Mouse (Mus musculus): ENCODE measurements around the gene Glipr1l3. TPM values are rescaled to one million over a fixed set of nuclear protein-coding genes. Genes with fewer than 3 reads are reported as not detected.
"Not testable (repeated sequence)": the region's sequence is repeated elsewhere in the genome, so short reads cannot be mapped to it uniquely, and the experiment has no call there.

Glipr1l3 gene
- total RNA-seq (2014; fragmentation: Nextera tagmentation) (not detected in 2 replicates), total RNA-seq (2017) (not detected in 2 replicates)

GRCm38 (mm10) chr10:112159882-112160560 lies at the start of gene Glipr1l3:
Gene Glipr1l3 (minus strand): TSS chr10:112160327.
- ATAC-seq (replicated peaks; ENCODE audit: poor library complexity, severe bottlenecking) = peak; percentile 99

- ATAC-seq (replicated peaks; ENCODE audit: poor library complexity, severe bottlenecking) = no peak
Measured at GRCm38 (mm10) chr10:112203463-112203862, 43.3 kb upstream of the Glipr1l3 start.

GRCm38 (mm10) chr10:112193919-112194318 lies 33.8 kb upstream of the Glipr1l3 start:
- ATAC-seq (replicated peaks; ENCODE audit: poor library complexity, severe bottlenecking) = not testable (repeated sequence)

- not testable (repeated sequence) for ATAC-seq (replicated peaks; ENCODE audit: poor library complexity, severe bottlenecking)
Measured at GRCm38 (mm10) chr10:112177027-112177426, 16.9 kb upstream of the Glipr1l3 start.

GRCm38 (mm10) chr10:112163168-112163766 lies 3.1 kb upstream of the Glipr1l3 start, which contains the start of gene Caps2:
Gene Caps2 (plus strand): TSS chr10:112163621.
- ATAC-seq (replicated peaks; ENCODE audit: poor library complexity, severe bottlenecking) = peak; percentile 61

- ATAC-seq (replicated peaks; ENCODE audit: poor library complexity, severe bottlenecking) = peak; percentile 97
Measured at GRCm38 (mm10) chr10:112139834-112140233, 20.3 kb downstream of the Glipr1l3 start.

- ATAC-seq (replicated peaks; ENCODE audit: poor library complexity, severe bottlenecking) = peak; percentile 31; the same call in 1 of the 2 replicates
Measured at GRCm38 (mm10) chr10:112138871-112139430, 21.2 kb downstream of the Glipr1l3 start.

GRCm38 (mm10) chr10:112138050-112138870 lies 21.9 kb downstream of the Glipr1l3 start:
- ATAC-seq (replicated peaks; ENCODE audit: poor library complexity, severe bottlenecking) = peak; percentile 75

- ATAC-seq (replicated peaks; ENCODE audit: poor library complexity, severe bottlenecking) = no peak
Measured at GRCm38 (mm10) chr10:112132194-112132593, 27.9 kb downstream of the Glipr1l3 start.

GRCm38 (mm10) chr10:112127682-112128230 lies 32.4 kb downstream of the Glipr1l3 start:
- not testable (repeated sequence) for ATAC-seq (replicated peaks; ENCODE audit: poor library complexity, severe bottlenecking)

GRCm38 (mm10) chr10:112125090-112125489 lies 35.0 kb downstream of the Glipr1l3 start:
- ATAC-seq (replicated peaks; ENCODE audit: poor library complexity, severe bottlenecking) = not testable (repeated sequence)

- ATAC-seq (replicated peaks; ENCODE audit: poor library complexity, severe bottlenecking) = 0 out of 2 replicates have a peak, but pooled peaks have one; percentile 22
Measured at GRCm38 (mm10) chr10:112110401-112110800, 49.7 kb downstream of the Glipr1l3 start.

- ATAC-seq (replicated peaks; ENCODE audit: poor library complexity, severe bottlenecking) = peak; percentile 56
Measured at GRCm38 (mm10) chr10:112105785-112106184, 54.3 kb downstream of the Glipr1l3 start.

Other genes with a start within 250 kb of the Glipr1l3 start
- 58.0 and 60.9 TPM in 2 replicates for gene Krr1, start 187.7 kb downstream of the Glipr1l3 start, total RNA-seq (2014; fragmentation: Nextera tagmentation)
- 67.6 and 80.2 TPM in 2 replicates for gene Krr1, start 187.7 kb downstream of the Glipr1l3 start, total RNA-seq (2017)
- 496 and 560 TPM in 2 replicates for gene Glipr1, start 157.7 kb downstream of the Glipr1l3 start, total RNA-seq (2014; fragmentation: Nextera tagmentation)
- 506 and 574 TPM in 2 replicates for gene Glipr1, start 157.7 kb downstream of the Glipr1l3 start, total RNA-seq (2017)
- not detected in 2 replicates for gene Glipr1l1, start 100.1 kb downstream of the Glipr1l3 start, total RNA-seq (2014; fragmentation: Nextera tagmentation)
- gene Glipr1l1, start 100.1 kb downstream of the Glipr1l3 start, total RNA-seq (2017) = not detected in 2 replicates
- not detected in 2 replicates for gene Glipr1l2, start 77.0 kb downstream of the Glipr1l3 start, total RNA-seq (2014; fragmentation: Nextera tagmentation)
- not detected in 2 replicates for gene Glipr1l2, start 77.0 kb downstream of the Glipr1l3 start, total RNA-seq (2017)
- not detected in 2 replicates for gene Caps2, start 3.3 kb upstream of the Glipr1l3 start, total RNA-seq (2014; fragmentation: Nextera tagmentation)
- not detected in 2 replicates for gene Caps2, start 3.3 kb upstream of the Glipr1l3 start, total RNA-seq (2017)
- not detected in 2 replicates for gene Kcnc2, start 110.8 kb upstream of the Glipr1l3 start, total RNA-seq (2014; fragmentation: Nextera tagmentation)
- gene Kcnc2, start 110.8 kb upstream of the Glipr1l3 start, total RNA-seq (2017) = not detected in 2 replicates